In genomic region chr3:87794922-87795325, GRCm38 (mm10) we compare ENCODE assay signal across 9 mouse cellular contexts. TPM values are rescaled to one million over a fixed set of nuclear protein-coding genes. Genes with fewer than 3 reads are reported as not detected.
DNase-seq lines count a peak whose midpoint lies in the region; ATAC-seq lines count a peak whose summit lies in the region.
"Had no signal": no experiment of that assay in that cellular context is flagged by ENCODE, and none has a peak within 500 bp of the region (broad histone marks: within the 10 kb centered on the region; RNA-seq: fewer than 3 reads in every experiment).

Gene Ntrk1 (minus strand): TSS chr3:87795162.

- WGBS in heart, embryonic 14.5 days: under 1% methylated on average over 40 of the region's 47 CpGs
- 1% methylated on average over 40 of the region's 47 CpGs for WGBS in hindbrain, embryonic 15.5 days
- WGBS in midbrain, embryonic 12.5 days: under 1% methylated on average over 47 of the region's 47 CpGs

- no peak within 1 kb of the TSS for H3K27ac ChIP-seq in heart, embryonic 14.5 days (replicated peaks in 1 of 2; ENCODE audit: control insufficient read depth in 1 of 2, insufficient read depth in 1 of 2, low read depth in 2 of 2, low read length in 2 of 2)
- no peak within 1 kb of the TSS for H3K27ac ChIP-seq in hindbrain, embryonic 15.5 days (replicated peaks)
- no peak within 1 kb of the TSS for H3K27ac ChIP-seq in midbrain, embryonic 12.5 days (replicated peaks)

- peak within 1 kb of the TSS; percentile 42 for H3K4me2 ChIP-seq in heart, embryonic 14.5 days (ENCODE audit: low read length)
- H3K4me2 ChIP-seq in hindbrain, embryonic 15.5 days: peak within 1 kb of the TSS; percentile 63
- H3K4me2 ChIP-seq in midbrain, embryonic 12.5 days (replicated peaks): peak within 1 kb of the TSS; percentile 49

- intact Hi-C loops in heart, postnatal 10 days (cut with DNase I): loop anchor here (1.0 to 2.0 kb wide), 2 partner anchors 21 to 44 kb away; no protein-coding TSS in a partner anchor

- peak within 1 kb of the TSS; percentile 7 to 26; a peak in 2 of 4 replicates for H3K4me3 ChIP-seq in heart, embryonic 14.5 days (ENCODE audit: control insufficient read depth in 1 of 2, insufficient read depth in 1 of 2, low read depth in 1 of 2, low read length in 2 of 2)
- peak within 1 kb of the TSS; percentile 33 for H3K4me3 ChIP-seq in hindbrain, embryonic 15.5 days
- H3K4me3 ChIP-seq in midbrain, embryonic 12.5 days: peak within 1 kb of the TSS; percentile 37

- H3K36me3 ChIP-seq in heart, embryonic 14.5 days (ENCODE audit: control insufficient read depth, insufficient read depth, low read length): no peaks in the 10 kb centered on the region
- no peaks in the 10 kb centered on the region for H3K36me3 ChIP-seq in hindbrain, embryonic 15.5 days
- H3K36me3 ChIP-seq in midbrain, embryonic 12.5 days: no peaks in the 10 kb centered on the region
- H3K36me3 ChIP-seq: G1E had no signal

- peaks cover 0 to 20% of the 10 kb centered on the region in 2 experiments; a peak in 3 of 4 replicates for H3K4me1 ChIP-seq in heart, embryonic 14.5 days (ENCODE audit: control insufficient read depth in 2 of 2, insufficient read depth in 2 of 2, low read length in 2 of 2)
- H3K4me1 ChIP-seq in hindbrain, embryonic 15.5 days (replicated peaks): peaks cover 25% of the 10 kb centered on the region
- H3K4me1 ChIP-seq in midbrain, embryonic 12.5 days: peaks cover 38% of the 10 kb centered on the region

- no peak within 1 kb of the TSS for H3K9ac ChIP-seq in heart, embryonic 14.5 days (ENCODE audit: low read length)
- peak within 1 kb of the TSS; percentile 17; the same call in 1 of the 2 replicates for H3K9ac ChIP-seq in hindbrain, embryonic 15.5 days
- peak within 1 kb of the TSS; percentile 46; the same call in 1 of the 2 replicates for H3K9ac ChIP-seq in midbrain, embryonic 12.5 days (replicated peaks)

- ATAC-seq in heart, embryonic 14.5 days (ENCODE audit: insufficient number of reproducible peaks, insufficient read depth, low FRiP score, low read depth): no peak
- peak; percentile 46; the same call in 1 of the 2 replicates for ATAC-seq in hindbrain, embryonic 15.5 days (ENCODE audit: low FRiP score, low read depth)
- peak; percentile 41; the same call in 1 of the 2 replicates for ATAC-seq in midbrain, embryonic 12.5 days (ENCODE audit: low FRiP score, low read depth)

- no peaks in the 10 kb centered on the region for H3K9me3 ChIP-seq in heart, embryonic 14.5 days (ENCODE audit: control insufficient read depth, low read length)
- H3K9me3 ChIP-seq in hindbrain, embryonic 15.5 days: no peaks in the 10 kb centered on the region
- no peaks in the 10 kb centered on the region for H3K9me3 ChIP-seq in midbrain, embryonic 12.5 days
- H3K9me3 ChIP-seq: G1E had no signal

- peaks cover 98% of the 10 kb centered on the region for H3K27me3 ChIP-seq in heart, embryonic 14.5 days (ENCODE audit: control insufficient read depth, insufficient read depth, low read length)
- H3K27me3 ChIP-seq in hindbrain, embryonic 15.5 days: peaks cover 76% of the 10 kb centered on the region
- H3K27me3 ChIP-seq in midbrain, embryonic 12.5 days: peaks cover 97% of the 10 kb centered on the region

- DNase-seq in heart, postnatal 10 days: no peak
- peak; percentile 61 for DNase-seq in ZHBTc4 (ENCODE audit: low read depth, low spot score)
- no peak for DNase-seq in layer of hippocampus, postnatal 10 days (ENCODE audit: low spot score in 2 of 2)
- no peak for DNase-seq in gastrocnemius, adult 18-20 months (ENCODE audit: low spot score)
- DNase-seq in frontal cortex, postnatal 36 days (ENCODE audit: low spot score in 2 of 2): no peak

RNA-seq across cellular contexts. Expression of gene Ntrk1, which starts in this region (rescaled TPM):
- polyA plus RNA-seq in heart, embryonic 14.5 days (2014; fragmentation: Nextera tagmentation; extraction: Ambion mirVana): 0.15 and 0.18 TPM in 2 replicates
- under 1 TPM; 0.15 to 0.29 TPM for total RNA-seq in heart, postnatal 10 days (2021)
- polyA plus RNA-seq in hindbrain, embryonic 15.5 days (2015; fragmentation: Nextera tagmentation; extraction: Ambion mirVana): 6.6 and 17.2 TPM in 2 replicates
- 3.0 and 3.9 TPM in 2 replicates for polyA plus RNA-seq in midbrain, embryonic 12.5 days (2016; fragmentation: Nextera tagmentation; extraction: Ambion mirVana)
- total RNA-seq in layer of hippocampus, postnatal 10 days (2021): under 1 TPM; 0.41 to 0.42 TPM
- total RNA-seq in gastrocnemius, adult 18-20 months (2021): not detected
- total RNA-seq: G1E had no signal
- polyA plus RNA-seq: G1E had no signal
